Mouse (Mus musculus): ENCODE measurements around the gene Ddi2.
A peak's percentile ranks its signal among the peaks of the same experiment; 100 is the strongest.

The Ddi2 gene

DNA sequence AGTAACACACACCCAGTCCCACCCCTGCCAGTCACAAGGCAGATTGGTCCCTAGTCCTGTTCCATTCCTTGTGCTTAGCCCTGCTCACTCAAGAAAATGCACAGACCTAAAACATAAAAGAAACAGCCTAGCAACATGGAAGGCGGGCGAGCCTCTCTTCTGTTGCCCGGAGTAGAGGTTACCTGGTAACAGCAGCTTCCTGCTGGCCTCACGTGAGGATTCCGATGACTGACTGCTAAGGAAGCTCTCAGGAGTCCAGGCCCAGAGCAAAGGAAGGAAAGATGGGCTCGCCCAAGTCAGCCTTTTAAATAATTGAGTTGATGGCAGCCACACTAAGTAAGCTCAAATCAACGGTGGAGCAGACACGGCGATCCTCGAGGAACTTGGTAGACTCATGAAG lies 71.3 kb downstream of the Ddi2 start:
- DNase-seq = no peak

DNA sequence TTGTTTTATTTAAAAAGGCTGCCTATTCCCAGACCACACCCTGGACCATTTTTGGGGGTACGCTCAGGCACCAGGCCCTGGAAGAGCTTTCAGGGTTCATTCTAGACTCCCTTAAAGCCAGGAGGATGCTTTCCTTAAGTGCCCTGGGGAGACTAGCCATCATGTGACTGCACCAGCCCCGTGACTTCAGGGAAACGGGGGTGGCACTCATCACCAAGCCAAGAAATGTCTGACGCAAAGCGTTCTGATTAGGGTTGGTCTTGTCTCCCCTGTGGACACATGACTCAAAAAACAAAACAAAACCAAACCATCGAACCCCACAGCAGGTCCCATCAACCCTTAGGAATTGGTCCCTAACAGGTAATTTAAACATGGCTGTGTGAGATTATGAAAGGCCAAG lies 71.9 kb downstream of the Ddi2 start:
- no peak for DNase-seq

- DNase-seq = no peak
Observed at GRCm38 (mm10) chr4:141649244-141649643, 74.0 kb downstream of the Ddi2 start.

GRCm38 (mm10) chr4:141648262-141648661 lies 75.0 kb downstream of the Ddi2 start:
- DNase-seq = no peak

DNA sequence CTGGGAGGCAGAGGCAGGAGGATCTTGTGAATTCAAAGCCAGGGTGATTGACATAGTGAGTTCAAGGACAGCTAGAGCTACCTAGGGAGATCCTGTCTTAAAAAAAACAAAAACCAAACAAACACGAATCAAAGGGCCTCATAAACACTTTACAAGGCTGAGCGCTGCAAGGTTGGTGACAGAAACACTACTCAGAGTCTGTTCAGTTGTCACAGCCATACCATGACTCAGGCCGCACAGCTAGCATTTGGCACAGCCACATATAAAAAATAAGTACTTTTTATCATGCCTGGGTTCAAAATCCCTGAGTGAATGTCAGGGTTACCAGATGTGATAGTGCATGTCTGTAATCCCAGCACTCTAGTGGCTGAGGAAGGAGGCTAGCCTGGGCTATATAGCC lies 76.0 kb downstream of the Ddi2 start:
- DNase-seq = no peak

GRCm38 (mm10) chr4:141645988-141646387 lies 77.2 kb downstream of the Ddi2 start:
- no peak for DNase-seq

DNA sequence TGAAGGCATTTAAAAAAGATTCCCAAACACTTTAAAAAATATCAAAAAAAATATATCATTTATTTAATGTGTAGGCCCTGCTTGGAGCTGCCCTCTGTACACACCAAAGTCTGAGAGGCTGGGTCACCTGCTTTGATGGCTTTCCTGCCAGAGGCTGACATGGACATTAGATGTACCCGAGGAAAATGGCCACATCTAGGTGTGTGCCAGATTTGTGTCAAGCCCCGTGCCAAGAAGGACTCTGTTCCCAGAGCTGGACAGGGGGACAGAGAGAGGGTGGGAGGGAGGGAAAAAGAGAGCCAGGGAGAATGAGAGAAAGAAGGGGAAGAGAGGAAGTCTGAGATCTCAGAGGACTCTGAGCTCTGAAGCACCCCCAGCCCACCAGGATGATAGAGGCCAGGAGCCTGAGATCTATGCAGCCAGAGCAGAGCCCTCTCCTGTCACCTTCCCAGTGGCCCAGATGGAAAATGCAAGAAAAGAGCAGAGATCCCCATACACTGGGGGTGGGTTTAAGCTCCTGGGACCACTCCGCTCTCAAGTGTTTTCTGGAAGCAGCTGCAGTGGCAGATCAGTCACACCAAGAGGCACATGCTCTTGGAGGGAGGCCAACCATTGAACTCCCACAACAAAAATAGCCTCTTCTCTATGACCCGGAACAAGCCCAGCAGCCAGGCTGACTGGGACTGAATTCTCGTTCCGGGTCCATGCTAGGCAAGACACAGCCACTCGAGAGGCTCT lies 79.9 kb downstream of the Ddi2 start:
- DNase-seq = peak; percentile 89

GRCm38 (mm10) chr4:141641961-141642811 lies 81.0 kb downstream of the Ddi2 start:
- no peak for DNase-seq

- peak; percentile 59 for DNase-seq
Observed at GRCm38 (mm10) chr4:141641353-141641771, 81.9 kb downstream of the Ddi2 start.

DNA sequence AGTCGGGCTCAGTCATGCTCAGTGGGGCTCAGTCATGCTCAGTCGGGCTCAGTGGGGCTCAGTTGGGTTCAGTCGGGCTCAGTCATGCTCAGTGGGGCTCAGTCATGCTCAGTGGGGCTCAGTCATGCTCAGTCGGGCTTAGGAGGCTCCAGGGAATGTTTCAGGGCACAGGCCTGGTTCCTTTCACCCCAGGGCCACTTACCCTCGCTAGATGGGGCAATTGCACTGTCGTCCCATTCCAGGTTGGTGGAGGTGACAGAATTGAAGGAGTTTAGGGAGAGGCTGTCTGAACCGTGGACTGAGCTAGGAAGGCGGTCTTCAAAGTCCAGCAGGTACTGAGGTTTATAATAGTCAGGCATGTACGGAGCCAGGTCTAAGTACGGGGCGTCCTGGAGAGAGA lies 83.7 kb downstream of the Ddi2 start:
- DNase-seq = no peak

GRCm38 (mm10) chr4:141636693-141637092 lies 86.5 kb downstream of the Ddi2 start:
- no peak for DNase-seq

- DNase-seq = no peak
Observed at GRCm38 (mm10) chr4:141635991-141636390, 87.2 kb downstream of the Ddi2 start.

- DNase-seq = peak; percentile 79
Observed at GRCm38 (mm10) chr4:141632111-141632873, 90.9 kb downstream of the Ddi2 start.

GRCm38 (mm10) chr4:141631250-141631649 lies 92.0 kb downstream of the Ddi2 start:
- DNase-seq = no peak

- no peak for DNase-seq
Observed at GRCm38 (mm10) chr4:141630021-141630420, 93.2 kb downstream of the Ddi2 start.

DNA sequence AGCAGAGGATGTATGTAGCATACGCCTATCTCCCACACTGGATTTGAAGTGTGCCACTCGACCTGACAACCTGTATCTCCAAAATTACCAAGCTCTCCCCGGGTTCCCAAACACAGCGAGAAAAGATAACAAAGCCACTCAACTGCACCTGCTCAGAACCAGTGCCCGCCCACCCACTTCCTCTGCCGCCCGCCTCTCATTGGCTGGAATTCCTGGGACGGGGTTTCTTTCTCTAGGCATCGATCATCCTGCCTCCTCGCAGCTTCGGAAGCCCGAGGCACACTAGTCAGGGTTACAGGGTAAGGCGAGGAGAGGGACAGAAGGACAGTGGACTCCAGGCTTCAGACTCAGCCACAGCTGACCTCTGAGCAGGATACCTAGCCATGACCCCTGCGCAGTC lies 94.6 kb downstream of the Ddi2 start:
- no peak for DNase-seq

Data from lung, postnatal 10 days (tissue).